Mouse (Mus musculus): Measurements from ENCODE around the gene Stard13. TPM values are rescaled to one million over a fixed set of nuclear protein-coding genes. Genes with fewer than 3 reads are reported as not detected.

The Stard13 gene
- polyA plus RNA-seq, 1 experiment from 2014 or later = 3.7 TPM

- 73% methylated on average over 5 of the region's 5 CpGs for WGBS
- Histone ChIP-seq H3K4me3 (ENCODE audit: low read depth, low read length) (no peak overlapping the region), H3K9me3 (ENCODE audit: control insufficient read depth) (0 out of 2 replicates have a peak, but pooled peaks cover 4% of the 10 kb centered on the region), H3K36me3 (ENCODE audit: control insufficient read depth, insufficient read depth) (peaks cover 40% of the 10 kb centered on the region), H3K4me2 (replicated peaks; ENCODE audit: low read depth) (no peak overlapping the region), H3K9ac (ENCODE audit: low read depth, low read length) (no peak overlapping the region), H3K27me3 (replicated peaks; ENCODE audit: control insufficient read depth, insufficient read depth, low read length) (no peaks in the 10 kb centered on the region), H3K27ac (ENCODE audit: low read depth, low read length) (no peak overlapping the region), H3K4me1 (replicated peaks; ENCODE audit: control insufficient read depth, insufficient read depth, low read length) (no peaks in the 10 kb centered on the region)
- no peak for ATAC-seq
- TF ChIP-seq CTCF (IDR thresholded peaks at IDR 0.05; ENCODE audit: low read depth) = no peak
Measured at GRCm38 (mm10) chr5:151059772-151060171, 173.9 kb downstream of the Stard13 start.

GRCm38 (mm10) chr5:151059352-151059751 is 174.3 kb downstream of the Stard13 start:
- no peak overlapping the region for H3K27ac ChIP-seq (ENCODE audit: low read depth, low read length)
- peak; percentile 55 for ATAC-seq
- WGBS = 71% methylated on average over 10 of the region's 10 CpGs
- no peak overlapping the region for H3K9ac ChIP-seq (ENCODE audit: low read depth, low read length)
- no peak overlapping the region for H3K4me3 ChIP-seq (ENCODE audit: low read depth, low read length)
- H3K36me3 ChIP-seq (ENCODE audit: control insufficient read depth, insufficient read depth) = peaks cover 40% of the 10 kb centered on the region
- no peak overlapping the region for H3K4me2 ChIP-seq (replicated peaks; ENCODE audit: low read depth)
- no peaks in the 10 kb centered on the region for H3K27me3 ChIP-seq (replicated peaks; ENCODE audit: control insufficient read depth, insufficient read depth, low read length)
- TF ChIP-seq CTCF (IDR thresholded peaks at IDR 0.05; ENCODE audit: low read depth) = no peak
- 0 out of 2 replicates have a peak, but pooled peaks cover 4% of the 10 kb centered on the region for H3K9me3 ChIP-seq (ENCODE audit: control insufficient read depth)
- H3K4me1 ChIP-seq (replicated peaks; ENCODE audit: control insufficient read depth, insufficient read depth, low read length) = no peaks in the 10 kb centered on the region

- Histone ChIP-seq H3K9ac (ENCODE audit: low read depth, low read length) (no peak overlapping the region), H3K27ac (ENCODE audit: low read depth, low read length) (no peak overlapping the region), H3K36me3 (ENCODE audit: control insufficient read depth, insufficient read depth) (peaks cover 32% of the 10 kb centered on the region), H3K4me1 (replicated peaks; ENCODE audit: control insufficient read depth, insufficient read depth, low read length) (no peaks in the 10 kb centered on the region), H3K4me3 (ENCODE audit: low read depth, low read length) (no peak overlapping the region), H3K9me3 (ENCODE audit: control insufficient read depth) (0 out of 2 replicates have a peak, but pooled peaks cover 4% of the 10 kb centered on the region), H3K27me3 (replicated peaks; ENCODE audit: control insufficient read depth, insufficient read depth, low read length) (no peaks in the 10 kb centered on the region), H3K4me2 (replicated peaks; ENCODE audit: low read depth) (no peak overlapping the region)
- ATAC-seq = no peak
- TF ChIP-seq CTCF (IDR thresholded peaks at IDR 0.05; ENCODE audit: low read depth) = no peak
- WGBS = 90% methylated on average over 5 of the region's 5 CpGs
Measured at GRCm38 (mm10) chr5:151057716-151058115, 175.9 kb downstream of the Stard13 start.

- Histone ChIP-seq H3K9ac (ENCODE audit: low read depth, low read length) (no peak overlapping the region), H3K9me3 (ENCODE audit: control insufficient read depth) (no peaks in the 10 kb centered on the region), H3K27me3 (replicated peaks; ENCODE audit: control insufficient read depth, insufficient read depth, low read length) (no peaks in the 10 kb centered on the region), H3K4me1 (replicated peaks; ENCODE audit: control insufficient read depth, insufficient read depth, low read length) (no peaks in the 10 kb centered on the region), H3K27ac (ENCODE audit: low read depth, low read length) (peak overlapping the region; percentile 60), H3K4me2 (replicated peaks; ENCODE audit: low read depth) (peak overlapping the region; percentile 21; the same call in 1 of the 2 replicates), H3K4me3 (ENCODE audit: low read depth, low read length) (no peak overlapping the region), H3K36me3 (ENCODE audit: control insufficient read depth, insufficient read depth) (peaks cover 29% of the 10 kb centered on the region)
- TF ChIP-seq CTCF (IDR thresholded peaks at IDR 0.05; ENCODE audit: low read depth) = peak; percentile 69
- WGBS = 39% methylated on average over 6 of the region's 6 CpGs
- peak; percentile 14; the same call in 1 of the 2 replicates for ATAC-seq
Measured at GRCm38 (mm10) chr5:151056920-151057294, 176.7 kb downstream of the Stard13 start.

DNA sequence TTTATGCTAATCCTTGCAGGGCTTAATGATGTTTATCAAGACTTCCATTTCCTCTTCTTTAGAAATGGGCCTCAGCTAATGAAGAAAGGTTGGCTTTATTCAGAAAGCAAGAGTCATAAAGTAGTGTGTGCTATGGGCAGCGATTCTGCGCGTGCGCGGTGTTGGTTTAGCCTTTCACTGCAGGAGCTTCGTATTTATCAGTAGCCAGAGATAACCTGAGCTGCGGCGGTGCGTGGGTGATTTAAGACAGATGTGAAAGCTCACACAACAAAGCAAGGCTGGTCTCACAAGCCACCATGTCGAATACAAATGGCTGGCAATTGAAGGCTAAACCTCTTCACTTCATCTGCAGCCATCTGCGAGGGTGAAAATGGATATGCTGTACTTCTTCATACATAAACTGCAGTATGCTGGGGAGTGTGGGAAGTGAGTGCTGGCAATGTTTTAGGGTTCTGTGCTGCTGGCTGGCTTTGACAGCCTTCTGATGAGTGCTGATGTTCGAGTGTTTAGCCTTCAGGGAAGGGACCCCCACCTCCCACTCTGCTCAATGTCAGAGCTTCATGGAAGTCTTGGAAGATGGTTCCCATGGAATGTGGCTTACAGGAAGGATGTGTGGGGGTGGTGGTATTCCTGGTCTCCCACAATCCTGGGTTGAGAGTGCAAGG is 177.2 kb downstream of the Stard13 start:
- peaks cover 26% of the 10 kb centered on the region for H3K36me3 ChIP-seq (ENCODE audit: control insufficient read depth, insufficient read depth)
- no peak overlapping the region for H3K4me3 ChIP-seq (ENCODE audit: low read depth, low read length)
- no peak for TF ChIP-seq CTCF (IDR thresholded peaks at IDR 0.05; ENCODE audit: low read depth)
- no peak for ATAC-seq
- 34% methylated on average over 12 of the region's 12 CpGs for WGBS
- peak overlapping the region; percentile 21; the same call in 1 of the 2 replicates for H3K4me2 ChIP-seq (replicated peaks; ENCODE audit: low read depth)
- H3K27me3 ChIP-seq (replicated peaks; ENCODE audit: control insufficient read depth, insufficient read depth, low read length) = no peaks in the 10 kb centered on the region
- no peaks in the 10 kb centered on the region for H3K9me3 ChIP-seq (ENCODE audit: control insufficient read depth)
- H3K27ac ChIP-seq (ENCODE audit: low read depth, low read length) = peak overlapping the region; percentile 60
- no peaks in the 10 kb centered on the region for H3K4me1 ChIP-seq (replicated peaks; ENCODE audit: control insufficient read depth, insufficient read depth, low read length)
- H3K9ac ChIP-seq (ENCODE audit: low read depth, low read length) = no peak overlapping the region

- 88% methylated on average over 11 of the region's 11 CpGs for WGBS
- TF ChIP-seq CTCF (IDR thresholded peaks at IDR 0.05; ENCODE audit: low read depth) = peak; percentile 39; the same call in 1 of the 2 replicates
- Histone ChIP-seq H3K27ac (ENCODE audit: low read depth, low read length) (no peak overlapping the region; the same call in 1 of the 2 replicates), H3K36me3 (ENCODE audit: control insufficient read depth, insufficient read depth) (peaks cover 32% of the 10 kb centered on the region), H3K27me3 (replicated peaks; ENCODE audit: control insufficient read depth, insufficient read depth, low read length) (no peaks in the 10 kb centered on the region), H3K4me3 (ENCODE audit: low read depth, low read length) (no peak overlapping the region), H3K4me1 (replicated peaks; ENCODE audit: control insufficient read depth, insufficient read depth, low read length) (no peaks in the 10 kb centered on the region), H3K4me2 (replicated peaks; ENCODE audit: low read depth) (no peak overlapping the region), H3K9ac (ENCODE audit: low read depth, low read length) (no peak overlapping the region), H3K9me3 (ENCODE audit: control insufficient read depth) (no peaks in the 10 kb centered on the region)
- ATAC-seq = no peak
Measured at GRCm38 (mm10) chr5:151055426-151056090, 178.1 kb downstream of the Stard13 start.

All from intestine, postnatal 0 days (tissue).